Mouse (Mus musculus): ENCODE data around the gene C2cd2l. TPM values are rescaled to one million over a fixed set of nuclear protein-coding genes. Genes with fewer than 3 reads are reported as not detected.
A peak's percentile ranks its signal among the peaks of the same experiment; 100 is the strongest.

The C2cd2l gene
- total and polyA plus RNA-seq, 3 experiments = 6.3 to 35.8 (median 19.3) TPM

DNA sequence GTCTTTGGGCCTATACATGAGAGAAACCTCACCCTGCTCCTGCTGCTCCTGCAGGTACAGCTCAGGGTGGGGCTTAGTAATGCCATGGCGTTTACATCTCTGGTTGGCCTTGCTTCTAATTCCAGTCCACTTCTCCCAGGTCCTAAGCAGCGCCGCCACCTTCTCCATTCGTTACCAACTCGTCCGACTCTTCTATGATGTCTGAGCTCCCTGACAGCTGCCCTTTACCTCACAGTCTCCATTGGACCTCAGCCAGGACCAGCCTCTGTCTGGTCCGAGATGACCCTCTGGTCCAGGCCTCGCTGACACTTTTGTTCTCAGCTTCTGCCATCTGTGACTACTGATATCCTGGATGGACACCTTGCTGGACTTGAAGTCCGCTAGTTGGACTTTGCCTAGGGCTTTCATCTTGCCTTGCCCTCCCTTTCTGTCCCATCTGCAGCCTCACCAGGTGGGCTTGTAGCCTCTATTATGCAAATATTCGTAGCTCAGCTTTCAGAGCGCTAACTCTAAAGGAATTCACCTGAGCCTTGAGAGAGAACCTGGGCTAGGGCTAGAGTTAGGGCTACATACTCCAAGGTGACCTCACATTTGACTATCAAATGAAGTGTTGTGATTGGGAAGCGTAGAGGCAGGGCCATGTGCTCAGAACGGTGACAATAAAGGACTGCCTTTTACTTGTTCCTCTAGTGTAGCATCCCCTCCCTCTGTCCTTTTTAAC is 13.0 kb upstream of the C2cd2l start:
- ATAC-seq (ENCODE audit: extremely low read depth, insufficient number of reproducible peaks, low FRiP score, poor library complexity, severe bottlenecking) (no peak), DNase-seq (ENCODE audit: low spot score) (no peak)
- H3K4me3 ChIP-seq (ENCODE audit: low read depth, low read length) = no peak overlapping the region
- no peaks in the 10 kb centered on the region for H3K27me3 ChIP-seq (ENCODE audit: insufficient read depth, low read length)
- H3K36me3 ChIP-seq (replicated peaks) = peaks cover 83% of the 10 kb centered on the region
- TF ChIP-seq GATA1 (IDR thresholded peaks at IDR 0.05; ENCODE audit: borderline replicate concordance, low read length) (no peak), POLR2AphosphoS5 (IDR thresholded peaks at IDR 0.05; ENCODE audit: insufficient replicate concordance, low read depth, low read length) (no peak), GATA2 (IDR thresholded peaks at IDR 0.05; ENCODE audit: borderline replicate concordance, low read depth, low read length) (no peak), CTCF (IDR thresholded peaks at IDR 0.05; ENCODE audit: low read depth, low read length) (no peak), TAL1 (conservative IDR thresholded peaks at IDR 0.05; ENCODE audit: low read depth, low read length) (no peak)
- H3K9me3 ChIP-seq (replicated peaks) = peaks cover 10% of the 10 kb centered on the region
- H3K4me1 ChIP-seq (ENCODE audit: insufficient read depth, low read depth, low read length) = peaks cover 34% of the 10 kb centered on the region

DNA sequence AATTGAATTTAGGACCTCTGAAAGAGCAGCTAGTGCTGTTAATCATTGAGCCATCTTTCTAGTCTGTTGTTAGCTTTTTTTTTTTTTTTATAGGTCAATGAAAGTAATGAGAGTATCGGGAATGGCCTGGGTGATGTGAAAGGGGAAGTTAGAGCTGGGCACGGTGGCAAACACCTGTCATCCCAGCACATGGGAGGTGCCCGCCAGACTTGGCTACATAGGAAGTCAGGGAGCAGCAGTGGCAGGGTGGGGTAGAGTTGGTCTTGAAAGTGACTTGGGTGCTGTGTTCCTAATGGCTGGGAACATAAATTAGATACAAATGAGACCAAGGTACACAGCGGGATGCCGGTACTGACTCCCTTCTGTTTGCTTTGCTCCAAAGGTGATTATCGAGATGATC is 10.7 kb upstream of the C2cd2l start:
- H3K9me3 ChIP-seq (replicated peaks) = peaks cover 10% of the 10 kb centered on the region
- ATAC-seq (ENCODE audit: extremely low read depth, insufficient number of reproducible peaks, low FRiP score, poor library complexity, severe bottlenecking) = no peak
- no peak overlapping the region for H3K4me3 ChIP-seq (ENCODE audit: low read depth, low read length)
- TF ChIP-seq POLR2AphosphoS5 (IDR thresholded peaks at IDR 0.05; ENCODE audit: insufficient replicate concordance, low read depth, low read length) (no peak), CTCF (IDR thresholded peaks at IDR 0.05; ENCODE audit: low read depth, low read length) (no peak), TAL1 (conservative IDR thresholded peaks at IDR 0.05; ENCODE audit: low read depth, low read length) (no peak), GATA1 (IDR thresholded peaks at IDR 0.05; ENCODE audit: borderline replicate concordance, low read length) (no peak), GATA2 (IDR thresholded peaks at IDR 0.05; ENCODE audit: borderline replicate concordance, low read depth, low read length) (no peak)
- H3K4me1 ChIP-seq (ENCODE audit: insufficient read depth, low read depth, low read length) = peaks cover 37% of the 10 kb centered on the region
- no peak for DNase-seq (ENCODE audit: low spot score)
- no peaks in the 10 kb centered on the region for H3K27me3 ChIP-seq (ENCODE audit: insufficient read depth, low read length)
- H3K36me3 ChIP-seq (replicated peaks) = peaks cover 68% of the 10 kb centered on the region

DNA sequence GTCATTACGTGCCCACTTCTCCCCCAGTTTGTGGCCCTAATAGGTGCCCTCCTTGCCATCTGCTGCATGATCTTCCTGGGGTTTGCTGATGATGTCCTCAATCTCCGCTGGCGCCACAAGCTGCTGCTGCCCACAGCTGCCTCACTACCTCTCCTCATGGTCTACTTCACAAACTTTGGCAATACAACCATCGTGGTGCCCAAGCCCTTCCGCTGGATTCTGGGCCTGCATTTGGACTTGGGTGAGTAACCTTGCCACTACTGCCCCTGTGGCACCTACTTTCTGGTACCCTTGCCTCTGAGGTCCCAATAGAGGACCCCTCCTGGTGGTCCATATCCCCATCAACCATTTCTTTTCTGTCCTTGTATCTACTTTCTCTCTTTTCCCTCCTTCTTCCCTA is 7.8 kb upstream of the C2cd2l start:
- H3K4me3 ChIP-seq (ENCODE audit: low read depth, low read length) = peak overlapping the region; percentile 90; the same call in 1 of the 2 replicates
- no peaks in the 10 kb centered on the region for H3K27me3 ChIP-seq (ENCODE audit: insufficient read depth, low read length)
- peaks cover 33% of the 10 kb centered on the region for H3K4me1 ChIP-seq (ENCODE audit: insufficient read depth, low read depth, low read length)
- ATAC-seq (ENCODE audit: extremely low read depth, insufficient number of reproducible peaks, low FRiP score, poor library complexity, severe bottlenecking) (no peak), DNase-seq (ENCODE audit: low spot score) (no peak)
- TF ChIP-seq GATA2 (IDR thresholded peaks at IDR 0.05; ENCODE audit: borderline replicate concordance, low read depth, low read length) (no peak), TAL1 (conservative IDR thresholded peaks at IDR 0.05; ENCODE audit: low read depth, low read length) (no peak), CTCF (IDR thresholded peaks at IDR 0.05; ENCODE audit: low read depth, low read length) (no peak), GATA1 (IDR thresholded peaks at IDR 0.05; ENCODE audit: borderline replicate concordance, low read length) (no peak), POLR2AphosphoS5 (IDR thresholded peaks at IDR 0.05; ENCODE audit: insufficient replicate concordance, low read depth, low read length) (no peak)
- H3K36me3 ChIP-seq (replicated peaks) = peaks cover 49% of the 10 kb centered on the region
- H3K9me3 ChIP-seq (replicated peaks) = peaks cover under 1% of the 10 kb centered on the region; the same call in 1 of the 2 replicates

DNA sequence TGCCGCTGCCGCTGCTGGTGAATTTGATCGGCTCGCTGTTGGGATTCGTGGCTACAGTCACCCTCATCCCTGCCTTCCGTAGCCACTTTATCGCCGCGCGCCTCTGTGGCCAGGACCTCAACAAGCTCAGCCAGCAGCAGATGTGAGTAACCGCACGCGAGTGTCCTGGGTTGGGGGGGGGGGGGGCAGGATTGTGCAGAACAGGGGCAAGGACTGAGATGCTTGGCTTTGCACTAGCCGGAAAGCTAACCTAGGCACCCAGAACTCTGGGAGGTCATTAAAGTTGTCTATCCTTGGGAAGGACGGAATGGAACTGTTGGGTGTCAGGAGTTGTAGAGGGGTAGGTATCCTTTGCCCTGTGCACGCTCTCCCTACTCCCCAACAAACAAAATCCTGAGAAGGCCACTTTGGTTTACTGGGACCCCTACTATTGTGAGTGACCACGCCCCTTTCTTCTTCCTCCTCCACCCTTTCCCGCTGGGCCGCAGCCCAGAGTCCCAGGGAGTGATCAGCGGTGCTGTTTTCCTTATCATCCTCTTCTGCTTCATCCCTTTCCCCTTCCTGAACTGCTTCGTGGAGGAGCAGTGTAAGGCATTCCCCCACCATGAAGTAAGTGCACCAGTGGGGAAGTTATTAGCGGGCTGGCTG is 7.1 kb upstream of the C2cd2l start:
- Histone ChIP-seq H3K4me1 (ENCODE audit: insufficient read depth, low read depth, low read length) (peaks cover 33% of the 10 kb centered on the region), H3K36me3 (replicated peaks) (peaks cover 42% of the 10 kb centered on the region), H3K4me3 (ENCODE audit: low read depth, low read length) (peak overlapping the region; percentile 90), H3K27me3 (ENCODE audit: insufficient read depth, low read length) (no peaks in the 10 kb centered on the region), H3K9me3 (replicated peaks) (no peaks in the 10 kb centered on the region)
- ATAC-seq (ENCODE audit: extremely low read depth, insufficient number of reproducible peaks, low FRiP score, poor library complexity, severe bottlenecking) = peak; percentile 24; the same call in 1 of the 2 replicates
- peak; percentile 34 for DNase-seq (ENCODE audit: low spot score)
- TF ChIP-seq GATA2 (IDR thresholded peaks at IDR 0.05; ENCODE audit: borderline replicate concordance, low read depth, low read length) (no peak), TAL1 (conservative IDR thresholded peaks at IDR 0.05; ENCODE audit: low read depth, low read length) (no peak), POLR2AphosphoS5 (IDR thresholded peaks at IDR 0.05; ENCODE audit: insufficient replicate concordance, low read depth, low read length) (no peak), CTCF (IDR thresholded peaks at IDR 0.05; ENCODE audit: low read depth, low read length) (no peak), GATA1 (IDR thresholded peaks at IDR 0.05; ENCODE audit: borderline replicate concordance, low read length) (no peak)

DNA sequence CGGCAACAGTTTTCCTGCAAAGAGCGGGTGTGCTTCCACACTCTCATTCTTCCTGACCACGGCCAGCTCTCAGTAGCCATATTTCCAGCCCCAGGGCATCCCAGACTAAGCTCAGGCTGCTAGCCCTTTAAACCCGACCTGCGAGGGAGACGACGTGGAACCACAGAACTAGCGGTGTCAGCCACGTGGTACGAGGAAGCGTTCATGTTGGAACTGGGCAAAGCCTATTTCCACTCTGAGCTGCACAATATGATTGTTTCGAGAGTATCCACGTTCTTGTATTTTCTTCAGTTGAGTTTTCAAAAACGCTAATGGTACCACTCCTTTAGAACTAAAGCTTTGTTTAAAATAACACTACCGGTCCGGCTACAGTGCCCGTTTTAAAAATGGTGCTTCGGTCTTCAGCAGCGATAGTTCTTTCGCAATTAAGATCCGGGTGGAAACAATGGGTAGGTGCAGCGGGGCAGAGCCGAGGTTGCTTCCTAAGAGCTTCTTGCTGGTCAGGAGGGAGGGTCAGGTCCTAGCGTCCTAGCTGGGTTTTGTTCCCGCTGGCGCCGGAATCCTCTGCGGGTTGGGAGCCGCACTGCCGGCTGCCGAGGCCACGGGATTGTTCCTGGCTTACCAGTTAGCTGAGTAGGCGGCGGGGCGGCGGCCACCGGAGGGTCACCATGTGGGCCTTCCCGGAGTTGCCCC is 6.4 kb upstream of the C2cd2l start:
- Histone ChIP-seq H3K9me3 (replicated peaks) (no peaks in the 10 kb centered on the region), H3K27me3 (ENCODE audit: insufficient read depth, low read length) (no peaks in the 10 kb centered on the region), H3K4me1 (ENCODE audit: insufficient read depth, low read depth, low read length) (peaks cover 36% of the 10 kb centered on the region), H3K36me3 (replicated peaks) (peaks cover 36% of the 10 kb centered on the region), H3K4me3 (ENCODE audit: low read depth, low read length) (peak overlapping the region; percentile 90)
- peak; percentile 58 for DNase-seq (ENCODE audit: low spot score)
- TF ChIP-seq POLR2AphosphoS5 (IDR thresholded peaks at IDR 0.05; ENCODE audit: insufficient replicate concordance, low read depth, low read length) (no peak), TAL1 (conservative IDR thresholded peaks at IDR 0.05; ENCODE audit: low read depth, low read length) (no peak), CTCF (IDR thresholded peaks at IDR 0.05; ENCODE audit: low read depth, low read length) (no peak), GATA2 (IDR thresholded peaks at IDR 0.05; ENCODE audit: borderline replicate concordance, low read depth, low read length) (no peak), GATA1 (IDR thresholded peaks at IDR 0.05; ENCODE audit: borderline replicate concordance, low read length) (no peak)
- peak; percentile 64 for ATAC-seq (ENCODE audit: extremely low read depth, insufficient number of reproducible peaks, low FRiP score, poor library complexity, severe bottlenecking)
